Mouse (Mus musculus) ES-Bruce4 (cell line): Measurements from ENCODE around the gene Wwp2. TPM values are rescaled to one million over a fixed set of nuclear protein-coding genes. Genes with fewer than 3 reads are reported as not detected.

Source experiments
- H3K27ac ChIP-seq: 2 replicates; pipeline ENCODE4 v1.5.1; 2012; ENCODE audit warnings: low read length, inconsistent platforms; ENCODE audit not compliant: insufficient read depth
- H3K27me3 ChIP-seq: 2 replicates; pipeline ENCODE4 v1.6.1; 2012; ENCODE audit warnings: mild to moderate bottlenecking, low read length, inconsistent platforms; ENCODE audit not compliant: control insufficient read depth, poor library complexity, insufficient read depth, severe bottlenecking
- H3K36me3 ChIP-seq: 2 replicates; pipeline ENCODE4 v1.6.1; 2012; ENCODE audit warnings: inconsistent platforms, mild to moderate bottlenecking, low read length, moderate library complexity; ENCODE audit not compliant: control insufficient read depth, poor library complexity, insufficient read depth, severe bottlenecking
- H3K4me1 ChIP-seq: one replicate; pipeline ENCODE4 v1.8.1; 2011; ENCODE audit warnings: low read length; ENCODE audit not compliant: control insufficient read depth, insufficient read depth
- H3K4me3 ChIP-seq: 2 replicates; pipeline ENCODE4 v1.5.1; 2011; ENCODE audit warnings: low read depth, mild to moderate bottlenecking, low read length
- H3K9ac ChIP-seq: 2 replicates; pipeline ENCODE4 v1.6.1; 2012; ENCODE audit warnings: low read depth, mild to moderate bottlenecking, inconsistent platforms; ENCODE audit not compliant: poor library complexity, severe bottlenecking
- H3K9me3 ChIP-seq: replicated peaks from 2 replicates; pipeline ENCODE4 v1.6.1; 2012; ENCODE audit warnings: mild to moderate bottlenecking, low read length, inconsistent platforms; ENCODE audit not compliant: control insufficient read depth, poor library complexity, insufficient read depth, severe bottlenecking
- CTCF ChIP-seq: IDR thresholded peaks from one replicate; pipeline ENCODE4 v1.8.1; 2011; ENCODE audit warnings: low read depth, low read length
- EP300 ChIP-seq: IDR thresholded peaks from 2 replicates; pipeline ENCODE4 v1.6.1; 2011; ENCODE audit warnings: low read depth, low read length; ENCODE audit not compliant: insufficient read depth
- POLR2A ChIP-seq: IDR thresholded peaks from one replicate; pipeline ENCODE4 v1.8.1; 2011; ENCODE audit warnings: low read length; ENCODE audit not compliant: insufficient read depth
- polyA plus RNA-seq: library from polyadenylated mRNA; stranded (reverse); fragments of >200 nt; gene quantifications from 2 replicates; pipeline ENCODE4 v1.2.4, GENCODE M21; 2011; ENCODE audit warnings: low read depth; ENCODE audit not compliant: missing spikeins, insufficient read depth, insufficient read length

Wwp2 gene
- polyA plus RNA-seq, 1 experiment: 48.7 TPM

DNA sequence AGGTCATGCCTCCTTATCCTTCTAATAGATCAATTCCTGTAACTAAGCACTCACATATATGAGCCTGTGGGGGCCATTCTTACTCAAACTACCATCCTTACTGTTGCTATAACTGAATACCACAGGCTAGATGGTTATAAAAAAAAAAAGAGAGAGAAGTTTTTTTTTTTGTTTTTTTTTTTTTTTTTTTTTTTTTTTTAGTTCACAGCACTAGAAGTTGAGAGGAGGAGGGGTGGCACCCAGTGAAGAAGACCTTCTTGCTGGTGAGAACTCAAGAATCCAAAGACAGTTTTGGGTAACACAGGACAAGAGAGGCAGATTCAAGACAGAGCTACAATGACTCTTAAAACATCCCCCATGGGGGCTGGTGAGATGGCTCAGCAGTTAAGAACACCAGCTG, 40.8 kb upstream of the Wwp2 start:
- TF ChIP-seq CTCF (no peak), EP300 (no peak), POLR2A (no peak)
- no peaks in the 10 kb centered on the region for H3K4me1 ChIP-seq
- no peak overlapping the region for H3K9ac ChIP-seq
- no peaks in the 10 kb centered on the region for H3K27me3 ChIP-seq
- H3K27ac ChIP-seq: no peak overlapping the region
- H3K4me3 ChIP-seq: no peak overlapping the region
- no peaks in the 10 kb centered on the region for H3K36me3 ChIP-seq
- H3K9me3 ChIP-seq: no peaks in the 10 kb centered on the region

DNA sequence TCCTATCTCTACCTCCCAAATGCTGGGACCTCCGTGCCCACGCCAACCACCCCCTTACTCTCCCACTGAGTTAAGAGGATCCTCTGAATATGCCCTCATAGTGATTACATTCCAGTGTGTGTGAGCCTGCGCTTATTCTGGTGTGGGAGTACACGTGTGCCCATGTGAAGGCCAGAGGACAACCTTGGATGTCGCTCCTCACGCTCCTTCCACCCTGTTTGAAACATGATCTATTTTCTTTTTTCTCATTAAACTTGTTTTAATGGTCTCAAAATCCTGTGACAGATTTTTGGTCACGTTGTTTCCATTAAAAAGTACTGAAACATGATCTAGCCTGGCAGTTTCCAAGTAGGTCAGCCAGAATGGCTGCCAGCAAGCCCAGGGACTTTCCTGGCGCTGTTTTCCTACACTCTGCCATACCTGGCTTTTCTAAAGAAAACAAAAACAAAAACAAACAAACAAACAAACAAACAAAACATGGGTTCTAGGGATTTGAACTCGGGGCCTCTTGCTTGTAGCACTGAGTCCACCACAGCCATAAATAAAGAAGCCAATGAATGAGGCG, 40.0 kb upstream of the Wwp2 start:
- Histone ChIP-seq H3K27ac (no peak overlapping the region), H3K27me3 (no peaks in the 10 kb centered on the region), H3K36me3 (no peaks in the 10 kb centered on the region), H3K9ac (no peak overlapping the region), H3K9me3 (no peaks in the 10 kb centered on the region), H3K4me1 (no peaks in the 10 kb centered on the region), H3K4me3 (no peak overlapping the region)
- TF ChIP-seq CTCF (no peak), POLR2A (no peak), EP300 (no peak)

DNA sequence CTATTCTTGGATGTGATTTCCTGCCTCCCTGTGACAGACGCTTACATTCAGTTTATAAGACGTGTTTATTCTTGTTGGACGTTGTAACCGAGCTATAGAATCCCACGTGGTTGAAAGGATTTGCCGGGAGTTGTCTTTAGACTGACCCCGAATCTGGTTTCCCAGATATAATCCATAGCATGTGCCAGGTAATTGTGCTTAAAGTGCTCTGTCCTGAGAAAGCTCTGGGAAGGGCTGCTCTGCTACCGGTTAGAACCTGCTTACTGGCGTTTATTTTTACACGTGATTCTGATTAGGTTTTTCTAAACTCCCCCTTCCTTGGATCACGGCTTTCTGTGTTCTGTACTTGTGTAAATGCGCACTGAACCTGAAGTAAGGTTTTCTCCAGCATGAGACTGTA, 38.5 kb upstream of the Wwp2 start:
- H3K9me3 ChIP-seq: no peaks in the 10 kb centered on the region
- H3K27me3 ChIP-seq: no peaks in the 10 kb centered on the region
- H3K9ac ChIP-seq: no peak overlapping the region
- H3K4me1 ChIP-seq: peaks cover 6% of the 10 kb centered on the region
- no peaks in the 10 kb centered on the region for H3K36me3 ChIP-seq
- no peak overlapping the region for H3K27ac ChIP-seq
- no peak overlapping the region for H3K4me3 ChIP-seq
- TF ChIP-seq EP300 (no peak), POLR2A (no peak), CTCF (no peak)

DNA sequence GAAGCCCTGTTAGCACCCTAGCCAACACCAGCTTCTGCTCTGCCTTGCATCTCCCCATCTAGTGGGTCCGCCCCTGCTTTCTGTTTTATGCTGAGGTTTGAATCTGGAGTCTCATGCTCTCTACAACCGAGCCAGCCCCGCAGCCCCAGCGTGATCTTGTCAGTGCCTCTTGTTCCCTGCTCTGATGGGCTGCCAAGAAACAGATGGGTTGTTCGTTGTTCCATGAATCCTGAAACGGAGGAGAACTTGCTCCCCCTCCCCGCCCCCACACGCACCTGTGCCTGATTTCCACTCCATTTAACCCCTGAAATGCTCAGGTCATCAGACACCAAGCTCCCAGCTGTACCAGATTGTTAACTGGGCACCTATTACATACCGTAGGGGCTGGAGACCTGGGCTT, 36.7 kb upstream of the Wwp2 start:
- peaks cover 6% of the 10 kb centered on the region for H3K4me1 ChIP-seq
- TF ChIP-seq POLR2A (no peak), EP300 (no peak), CTCF (no peak)
- no peaks in the 10 kb centered on the region for H3K27me3 ChIP-seq
- peak overlapping the region; percentile 16 for H3K27ac ChIP-seq
- no peaks in the 10 kb centered on the region for H3K36me3 ChIP-seq
- peak overlapping the region; percentile 8; the same call in 1 of the 2 replicates for H3K9ac ChIP-seq
- no peaks in the 10 kb centered on the region for H3K9me3 ChIP-seq
- peak overlapping the region; percentile 4; the same call in 1 of the 2 replicates for H3K4me3 ChIP-seq

DNA sequence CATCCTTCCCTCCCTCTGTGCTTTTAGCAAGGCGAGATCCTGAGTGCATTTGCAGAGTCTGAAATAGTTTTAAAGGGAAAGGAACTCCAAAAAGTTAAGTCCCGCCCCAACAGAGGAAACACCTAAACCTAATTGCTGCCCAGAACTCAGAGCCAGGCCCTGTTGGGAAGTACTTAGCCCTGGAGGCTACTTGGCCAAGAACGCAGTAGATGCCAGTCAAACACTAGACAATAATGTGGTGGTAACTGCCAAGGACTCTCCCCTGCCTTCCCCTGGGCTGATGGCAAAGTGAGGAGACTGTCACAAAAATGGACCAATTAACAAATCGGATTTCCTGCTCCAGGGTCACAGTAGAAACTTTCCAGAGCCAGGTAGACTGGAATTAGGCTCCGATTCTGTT, 34.3 kb upstream of the Wwp2 start:
- peak overlapping the region; percentile 45; the same call in 1 of the 2 replicates for H3K27ac ChIP-seq
- H3K36me3 ChIP-seq: no peaks in the 10 kb centered on the region
- H3K9ac ChIP-seq: peak overlapping the region; percentile 27
- H3K4me1 ChIP-seq: peaks cover 6% of the 10 kb centered on the region
- TF ChIP-seq CTCF: no peak
- TF ChIP-seq POLR2A: no peak
- TF ChIP-seq EP300: no peak
- H3K27me3 ChIP-seq: no peaks in the 10 kb centered on the region
- no peak overlapping the region for H3K4me3 ChIP-seq
- H3K9me3 ChIP-seq: no peaks in the 10 kb centered on the region

DNA sequence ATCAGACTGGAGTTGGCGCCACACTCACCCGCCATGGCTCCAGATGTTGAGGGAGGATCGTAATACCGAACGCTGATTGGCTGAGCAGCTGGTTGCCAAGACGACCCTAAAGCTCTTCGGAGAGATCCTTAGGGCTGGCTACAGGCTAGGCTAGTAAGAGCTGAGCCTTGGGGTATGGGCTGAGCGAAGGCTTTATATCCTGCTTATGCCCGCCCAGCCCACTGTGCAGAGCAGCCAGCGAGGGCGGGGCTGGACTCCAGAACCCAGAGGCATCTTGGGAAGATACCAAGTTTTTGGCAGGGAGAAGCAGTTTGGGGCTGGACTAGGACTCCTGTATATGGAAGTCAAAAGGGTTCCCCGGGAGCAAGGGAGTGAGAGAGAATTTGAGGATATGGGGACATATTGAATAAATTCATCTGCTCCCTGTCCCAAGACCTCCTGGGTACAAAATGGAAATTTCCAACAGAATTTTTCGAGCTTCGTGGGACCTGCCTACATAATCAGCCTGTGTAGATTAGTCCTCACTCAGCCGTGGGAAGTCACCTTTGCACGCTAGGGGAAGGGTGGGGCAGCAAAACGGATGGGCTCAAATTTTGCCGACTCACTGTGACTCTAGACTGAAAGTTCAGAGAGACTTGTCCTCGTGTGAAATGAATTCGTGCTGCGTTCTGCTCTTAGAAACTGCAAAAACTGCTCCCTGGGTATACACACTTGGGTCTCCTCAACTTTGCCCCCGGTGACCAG, 33.0 kb upstream of the Wwp2 start, which contains the start of gene Nqo1:
Gene Nqo1 (minus strand): TSS at position 169 of the 744 bp plus-strand sequence.
- H3K9me3 ChIP-seq: no peaks in the 10 kb centered on the region
- TF ChIP-seq CTCF (no peak), POLR2A (peak; percentile 46), EP300 (peak; percentile 92)
- peak within 1 kb of the TSS; percentile 49 for H3K4me3 ChIP-seq
- peaks cover 6% of the 10 kb centered on the region for H3K4me1 ChIP-seq
- H3K36me3 ChIP-seq: no peaks in the 10 kb centered on the region
- peak within 1 kb of the TSS; percentile 65 for H3K9ac ChIP-seq
- H3K27me3 ChIP-seq: no peaks in the 10 kb centered on the region
- peak within 1 kb of the TSS; percentile 92 for H3K27ac ChIP-seq
